Mouse (Mus musculus): Measurements from ENCODE around the gene Rec114.

Rec114 gene

GRCm38 (mm10) chr9:58718964-58719363, 24.8 kb downstream of the Rec114 start:
- intact Hi-C loops (cut with DNase I): no loop called here

- intact Hi-C loops (cut with DNase I): no loop called here
These were observed 26.9 kb downstream of the Rec114 start for GRCm38 (mm10) chr9:58716886-58717285.

- intact Hi-C loops (cut with DNase I): loop anchor here (2.0 kb wide), 1 partner anchor 164 kb away; no protein-coding TSS in a partner anchor
These were observed 33.1 kb downstream of the Rec114 start for GRCm38 (mm10) chr9:58710642-58711041.

GRCm38 (mm10) chr9:58709939-58710338, 33.8 kb downstream of the Rec114 start:
- intact Hi-C loops (cut with DNase I): loop anchor here (2.0 kb wide), 1 partner anchor 165 kb away; no protein-coding TSS in a partner anchor

- intact Hi-C loops (cut with DNase I): no loop called here
These were observed 36.0 kb downstream of the Rec114 start for GRCm38 (mm10) chr9:58707796-58708195.

- intact Hi-C loops (cut with DNase I): no loop called here
These were observed 37.7 kb downstream of the Rec114 start for GRCm38 (mm10) chr9:58706024-58706423.

GRCm38 (mm10) chr9:58703766-58704165, 40.0 kb downstream of the Rec114 start:
- intact Hi-C loops (cut with DNase I): no loop called here

GRCm38 (mm10) chr9:58701751-58702150, 42.0 kb downstream of the Rec114 start:
- intact Hi-C loops (cut with DNase I): no loop called here

- intact Hi-C loops (cut with DNase I): no loop called here
These were observed 45.3 kb downstream of the Rec114 start for GRCm38 (mm10) chr9:58698486-58698885.

GRCm38 (mm10) chr9:58691471-58691870, 52.3 kb downstream of the Rec114 start:
- intact Hi-C loops (cut with DNase I): no loop called here

- intact Hi-C loops (cut with DNase I): no loop called here
These were observed 53.1 kb downstream of the Rec114 start for GRCm38 (mm10) chr9:58690701-58691100.

- intact Hi-C loops (cut with DNase I): no loop called here
These were observed 55.7 kb downstream of the Rec114 start for GRCm38 (mm10) chr9:58688076-58688475.

GRCm38 (mm10) chr9:58685290-58685689, 58.5 kb downstream of the Rec114 start:
- intact Hi-C loops (cut with DNase I): no loop called here

GRCm38 (mm10) chr9:58683372-58683771, 60.4 kb downstream of the Rec114 start:
- intact Hi-C loops (cut with DNase I): no loop called here

GRCm38 (mm10) chr9:58682106-58682505, 61.7 kb downstream of the Rec114 start:
- intact Hi-C loops (cut with DNase I): no loop called here

GRCm38 (mm10) chr9:58681411-58681810, 62.4 kb downstream of the Rec114 start:
- intact Hi-C loops (cut with DNase I): no loop called here

GRCm38 (mm10) chr9:58675371-58675770, 68.4 kb downstream of the Rec114 start:
- intact Hi-C loops (cut with DNase I): no loop called here

- intact Hi-C loops (cut with DNase I): no loop called here
These were observed 69.0 kb downstream of the Rec114 start for GRCm38 (mm10) chr9:58674736-58675135.

- intact Hi-C loops (cut with DNase I): no loop called here
These were observed 71.3 kb downstream of the Rec114 start for GRCm38 (mm10) chr9:58672474-58672873.

GRCm38 (mm10) chr9:58669819-58670218, 73.9 kb downstream of the Rec114 start:
- intact Hi-C loops (cut with DNase I): no loop called here

GRCm38 (mm10) chr9:58669071-58669470, 74.7 kb downstream of the Rec114 start:
- intact Hi-C loops (cut with DNase I): no loop called here

GRCm38 (mm10) chr9:58668171-58668570, 75.6 kb downstream of the Rec114 start:
- intact Hi-C loops (cut with DNase I): no loop called here

- intact Hi-C loops (cut with DNase I): no loop called here
These were observed 76.5 kb downstream of the Rec114 start for GRCm38 (mm10) chr9:58667244-58667643.

- intact Hi-C loops (cut with DNase I): no loop called here
These were observed 77.6 kb downstream of the Rec114 start for GRCm38 (mm10) chr9:58666191-58666590.

Data from adrenal gland (tissue).